Mouse (Mus musculus): Measurements from ENCODE around the gene Atg7. TPM values are rescaled to one million over a fixed set of nuclear protein-coding genes. Genes with fewer than 3 reads are reported as not detected.

Atg7 gene
- polyA plus RNA-seq, 1 experiment = 18.7 TPM

GRCm38 (mm10) chr6:114829660-114830438, 187.0 kb downstream of the Atg7 start:
- no peaks in the 10 kb centered on the region for H3K36me3 ChIP-seq (ENCODE audit: control insufficient read depth, insufficient read depth)
- no peaks in the 10 kb centered on the region for H3K27me3 ChIP-seq (ENCODE audit: control insufficient read depth, insufficient read depth, insufficient read length)
- H3K4me2 ChIP-seq (ENCODE audit: low read depth) = no peak overlapping the region
- H3K79me2 ChIP-seq (ENCODE audit: control insufficient read depth, insufficient read depth) = no peaks in the 10 kb centered on the region
- no peak for TF ChIP-seq TCF3 (IDR thresholded peaks at IDR 0.05; ENCODE audit: insufficient read length, low read depth)
- TF ChIP-seq SRF (IDR thresholded peaks at IDR 0.05; ENCODE audit: control insufficient read depth, insufficient read length, low read depth) = no peak
- no peak for TF ChIP-seq MYOG (IDR thresholded peaks at IDR 0.05; ENCODE audit: control insufficient read depth in 1 of 3, insufficient read depth in 1 of 3, insufficient read length in 2 of 3, low read depth in 2 of 3)
- TF ChIP-seq POLR2AphosphoS2 (IDR thresholded peaks at IDR 0.05; ENCODE audit: insufficient read length, low read depth) = no peak
- TF ChIP-seq E2F4 (IDR thresholded peaks at IDR 0.05; ENCODE audit: insufficient read depth) = no peak
- TF ChIP-seq TCF12 (IDR thresholded peaks at IDR 0.05; ENCODE audit: insufficient read depth, poor library complexity, severe bottlenecking) = no peak
- no peak overlapping the region for H3K4me3 ChIP-seq
- no peak overlapping the region for H3ac ChIP-seq (ENCODE audit: control insufficient read depth, insufficient read length)

- H3K4me2 ChIP-seq (ENCODE audit: low read depth) = no peak overlapping the region
- H3K36me3 ChIP-seq (ENCODE audit: control insufficient read depth, insufficient read depth) = no peaks in the 10 kb centered on the region
- no peaks in the 10 kb centered on the region for H3K27me3 ChIP-seq (ENCODE audit: control insufficient read depth, insufficient read depth, insufficient read length)
- H3K4me3 ChIP-seq = no peak overlapping the region
- no peaks in the 10 kb centered on the region for H3K79me2 ChIP-seq (ENCODE audit: control insufficient read depth, insufficient read depth)
- TF ChIP-seq SRF (IDR thresholded peaks at IDR 0.05; ENCODE audit: control insufficient read depth, insufficient read length, low read depth) = no peak
- peak; percentile 70 for TF ChIP-seq USF1 (IDR thresholded peaks at IDR 0.05; ENCODE audit: low read depth)
- H3ac ChIP-seq (ENCODE audit: control insufficient read depth, insufficient read length) = no peak overlapping the region
Observed at GRCm38 (mm10) chr6:114831807-114832206, 188.9 kb downstream of the Atg7 start.

- peak overlapping the region; percentile 64 for H3K4me2 ChIP-seq (ENCODE audit: low read depth)
- TF ChIP-seq TCF12 (IDR thresholded peaks at IDR 0.05; ENCODE audit: insufficient read depth, poor library complexity, severe bottlenecking) (no peak), TCF3 (IDR thresholded peaks at IDR 0.05; ENCODE audit: insufficient read length, low read depth) (no peak), CEBPB (IDR thresholded peaks at IDR 0.05; ENCODE audit: insufficient read depth, poor library complexity, severe bottlenecking) (no peak)
Observed at GRCm38 (mm10) chr6:114833058-114833685, 190.3 kb downstream of the Atg7 start.

GRCm38 (mm10) chr6:114833791-114834346, 191.0 kb downstream of the Atg7 start:
- no peaks in the 10 kb centered on the region for H3K79me2 ChIP-seq (ENCODE audit: control insufficient read depth, insufficient read depth)
- no peaks in the 10 kb centered on the region for H3K36me3 ChIP-seq (ENCODE audit: control insufficient read depth, insufficient read depth)
- no peak overlapping the region for H3K4me3 ChIP-seq

More at GRCm38 (mm10) chr6:114833058-114833685, 190.3 kb downstream of the Atg7 start:
- no peaks in the 10 kb centered on the region for H3K27me3 ChIP-seq (ENCODE audit: control insufficient read depth, insufficient read depth, insufficient read length)
- no peaks in the 10 kb centered on the region for H3K36me3 ChIP-seq (ENCODE audit: control insufficient read depth, insufficient read depth)
- no peak overlapping the region for H3K4me3 ChIP-seq
- H3ac ChIP-seq (ENCODE audit: control insufficient read depth, insufficient read length) = no peak overlapping the region
- no peaks in the 10 kb centered on the region for H3K79me2 ChIP-seq (ENCODE audit: control insufficient read depth, insufficient read depth)

GRCm38 (mm10) chr6:114835344-114835743, 192.4 kb downstream of the Atg7 start:
- TF ChIP-seq POLR2A (IDR thresholded peaks at IDR 0.05; ENCODE audit: insufficient read length, low read depth) = no peak
- TF ChIP-seq MYOG (IDR thresholded peaks at IDR 0.05; ENCODE audit: control insufficient read depth in 1 of 3, insufficient read depth in 1 of 3, insufficient read length in 2 of 3, low read depth in 2 of 3) = no peak
- no peak for TF ChIP-seq POLR2AphosphoS2 (IDR thresholded peaks at IDR 0.05; ENCODE audit: insufficient read length, low read depth)
- Histone ChIP-seq H3ac (ENCODE audit: control insufficient read depth, insufficient read length) (no peak overlapping the region), H3K36me3 (ENCODE audit: control insufficient read depth, insufficient read depth) (no peaks in the 10 kb centered on the region), H3K4me2 (ENCODE audit: low read depth) (no peak overlapping the region), H3K4me3 (no peak overlapping the region), H3K79me2 (ENCODE audit: control insufficient read depth, insufficient read depth) (no peaks in the 10 kb centered on the region), H3K27me3 (ENCODE audit: control insufficient read depth, insufficient read depth, insufficient read length) (no peaks in the 10 kb centered on the region)

More at GRCm38 (mm10) chr6:114833791-114834346, 191.0 kb downstream of the Atg7 start:
- Histone ChIP-seq H3ac (ENCODE audit: control insufficient read depth, insufficient read length) (no peak overlapping the region), H3K27me3 (ENCODE audit: control insufficient read depth, insufficient read depth, insufficient read length) (no peaks in the 10 kb centered on the region), H3K4me2 (ENCODE audit: low read depth) (peak overlapping the region; percentile 64)
- TF ChIP-seq POLR2A (IDR thresholded peaks at IDR 0.05; ENCODE audit: insufficient read length, low read depth) = no peak
- no peak for TF ChIP-seq MYOG (IDR thresholded peaks at IDR 0.05; ENCODE audit: control insufficient read depth in 1 of 3, insufficient read depth in 1 of 3, insufficient read length in 2 of 3, low read depth in 2 of 3)
- TF ChIP-seq USF1 (IDR thresholded peaks at IDR 0.05; ENCODE audit: low read depth) = no peak
- TF ChIP-seq CEBPB (IDR thresholded peaks at IDR 0.05; ENCODE audit: insufficient read depth, poor library complexity, severe bottlenecking) = no peak
- TF ChIP-seq POLR2AphosphoS2 (IDR thresholded peaks at IDR 0.05; ENCODE audit: insufficient read length, low read depth) = no peak
- no peak for TF ChIP-seq TCF12 (IDR thresholded peaks at IDR 0.05; ENCODE audit: insufficient read depth, poor library complexity, severe bottlenecking)
- no peak for TF ChIP-seq E2F4 (IDR thresholded peaks at IDR 0.05; ENCODE audit: insufficient read depth)
- TF ChIP-seq REST (IDR thresholded peaks at IDR 0.05; ENCODE audit: insufficient read depth, insufficient read length) = no peak
- no peak for TF ChIP-seq TCF3 (IDR thresholded peaks at IDR 0.05; ENCODE audit: insufficient read length, low read depth)

Data from myocyte (in vitro differentiated cells).